Mouse (Mus musculus) mouse embryonic stem cell (cell line): ENCODE measurements around the gene Mpz.

Experiments used
- in situ Hi-C, 2 experiments: fragments of 300-500 bp; cut with MboI; formaldehyde crosslinking; loops; 1 replicate in 1 of 2; 3 replicates in 1 of 2; pipeline ENCODE4 v1.14.3; 2019 to 2020; ENCODE audit warnings: low sequenced_read_pairs in 2 of 2, low pct_unique_long_range_greater_than_20kb in 1 of 2, mixed read lengths in 1 of 2; ENCODE audit not compliant: unreplicated experiment in 1 of 2

Gene Mpz

GRCm38 (mm10) chr1:171149974-171150760 is at the start of gene Mpz, which contains the start of gene Sdhc:
Gene Mpz, plus strand, starts transcription at chr1:171150711.
Gene Sdhc, minus strand, starts transcription at chr1:171150603.
- in situ Hi-C loops: no loop called here

- in situ Hi-C loops: loop anchor here (5.0 to 10.0 kb wide), 2 partner anchors 49 to 56 kb away; no protein-coding TSS in a partner anchor
Measured at GRCm38 (mm10) chr1:171101033-171101432, 49.5 kb upstream of the Mpz start.

- in situ Hi-C loops: loop anchor here (5.0 to 10.0 kb wide), 2 partner anchors 50 to 57 kb away; no protein-coding TSS in a partner anchor
Measured at GRCm38 (mm10) chr1:171101733-171102546, 48.6 kb upstream of the Mpz start.

- in situ Hi-C loops: loop anchor here (5.0 to 10.0 kb wide), 2 partner anchors 50 to 58 kb away; no protein-coding TSS in a partner anchor
Measured at GRCm38 (mm10) chr1:171102547-171103177, 47.8 kb upstream of the Mpz start.

GRCm38 (mm10) chr1:171103179-171103840 is 47.2 kb upstream of the Mpz start:
- in situ Hi-C loops: loop anchor here (5.0 to 10.0 kb wide), 2 partner anchors 51 to 59 kb away; no protein-coding TSS in a partner anchor

GRCm38 (mm10) chr1:171105226-171105625 is 45.3 kb upstream of the Mpz start:
- in situ Hi-C loops: loop anchor here in 1 of 2 experiments (10.0 kb wide), 1 partner anchor 60 kb away; no protein-coding TSS in a partner anchor

- in situ Hi-C loops: loop anchor here (5.0 to 10.0 kb wide), 2 partner anchors 65 to 113 kb away; partner anchors contain the start of gene Tomm40l (in 1 of the 2)
Measured at GRCm38 (mm10) chr1:171109620-171110019, 40.9 kb upstream of the Mpz start.

- in situ Hi-C loops: loop anchor here in 1 of 2 experiments (5.0 kb wide), 1 partner anchor 112 kb away; the partner anchor contains the start of gene Tomm40l
Measured at GRCm38 (mm10) chr1:171110659-171111019, 39.9 kb upstream of the Mpz start.

- in situ Hi-C loops: loop anchor here in 1 of 2 experiments (5.0 kb wide), 1 partner anchor 111 kb away; the partner anchor contains the start of gene Tomm40l
Measured at GRCm38 (mm10) chr1:171111020-171111780, 39.3 kb upstream of the Mpz start.

GRCm38 (mm10) chr1:171111781-171112575 is 38.5 kb upstream of the Mpz start:
- in situ Hi-C loops: loop anchor here in 1 of 2 experiments (5.0 kb wide), 1 partner anchor 110 kb away; the partner anchor contains the start of gene Tomm40l

- in situ Hi-C loops: loop anchor here in 1 of 2 experiments (5.0 kb wide), 1 partner anchor 109 kb away; the partner anchor contains the start of gene Tomm40l
Measured at GRCm38 (mm10) chr1:171112986-171113385, 37.5 kb upstream of the Mpz start.

GRCm38 (mm10) chr1:171113873-171114299 is 36.6 kb upstream of the Mpz start, which contains the start of gene Cfap126:
Gene Cfap126, plus strand, starts transcription at chr1:171113918.
- in situ Hi-C loops: loop anchor here in 1 of 2 experiments (5.0 kb wide), 1 partner anchor 108 kb away; the partner anchor contains the start of gene Tomm40l

- in situ Hi-C loops: no loop called here
Measured at GRCm38 (mm10) chr1:171116280-171116679, 34.2 kb upstream of the Mpz start.

GRCm38 (mm10) chr1:171118269-171118684 is 32.2 kb upstream of the Mpz start:
- in situ Hi-C loops: no loop called here

GRCm38 (mm10) chr1:171118996-171119395 is 31.5 kb upstream of the Mpz start:
- in situ Hi-C loops: no loop called here

GRCm38 (mm10) chr1:171119405-171119804 is 31.1 kb upstream of the Mpz start:
- in situ Hi-C loops: no loop called here
